Mouse (Mus musculus) forebrain, embryonic 11.5 days (tissue): ENCODE results near the gene Ppp1r15a. TPM values are rescaled to one million over a fixed set of nuclear protein-coding genes. Genes with fewer than 3 reads are reported as not detected.

Experiments used
- ATAC-seq: fragments of 200-750 bp; cut with Nextera tagmentation; replicated peaks from 2 replicates; pipeline ENCODE4 v1.8.0; 2017; ENCODE audit warnings: moderate TSS enrichment; ENCODE audit not compliant: low FRiP score
- DNase-seq: peaks from one replicate; pipeline ENCODE4 v3.0.0-alpha.2; 2017; ENCODE audit warnings: low spot score
- H3K27ac ChIP-seq: fragments of 300-500 bp; sonication (generic); 2 replicates; pipeline ENCODE4 v1.5.1; 2014; ENCODE audit warnings: low read depth, low read length
- H3K27me3 ChIP-seq: fragments of 300-500 bp; sonication (generic); 2 replicates; pipeline ENCODE4 v1.6.1; 2014; ENCODE audit warnings: mild to moderate bottlenecking, low read length, mixed read lengths; ENCODE audit not compliant: control insufficient read depth, insufficient read depth
- H3K36me3 ChIP-seq: fragments of 300-500 bp; sonication (generic); 2 replicates; pipeline ENCODE4 v1.6.1; 2014; ENCODE audit warnings: mild to moderate bottlenecking, low read length, moderate library complexity, mixed read lengths; ENCODE audit not compliant: control insufficient read depth, insufficient read depth
- H3K4me1 ChIP-seq: fragments of 300-500 bp; sonication (generic); replicated peaks from 2 replicates; pipeline ENCODE4 v1.6.1; 2014; ENCODE audit warnings: low read length, mixed read lengths; ENCODE audit not compliant: control insufficient read depth, insufficient read depth
- H3K4me2 ChIP-seq: fragments of 300-500 bp; sonication (generic); 2 replicates; pipeline ENCODE4 v1.6.1; 2014; ENCODE audit warnings: low read depth, mild to moderate bottlenecking, low read length, moderate library complexity, mixed read lengths; ENCODE audit not compliant: severe bottlenecking
- H3K4me3 ChIP-seq: fragments of 300-500 bp; sonication (generic); 2 replicates; pipeline ENCODE4 v1.5.1; 2014; ENCODE audit warnings: low read depth, low read length
- H3K9ac ChIP-seq: fragments of 300-500 bp; sonication (generic); 2 replicates; pipeline ENCODE4 v1.6.1; 2014; ENCODE audit warnings: low read length
- H3K9me3 ChIP-seq: fragments of 300-500 bp; sonication (generic); 2 replicates; pipeline ENCODE4 v1.6.1; 2016; ENCODE audit warnings: low read length, mixed read lengths; ENCODE audit not compliant: control insufficient read depth
- WGBS: fragments of 180-500 bp; shearing (Covaris S2); extraction: QIAGEN DNeasy Blood & Tissue Kit; methylation state at CpG from one replicate; pipeline ENCODE4 v1.1.7; 2014; 5-methylcytosine and 5-hydroxymethylcytosine counted together
- polyA plus RNA-seq: library from polyadenylated mRNA; unstranded; fragments of >200 nt; fragmentation: Nextera tagmentation; extraction: Ambion mirVana; gene quantifications from 2 replicates; pipeline ENCODE4 v1.2.1, GENCODE M21; 2014

Gene Ppp1r15a
- polyA plus RNA-seq, 1 experiment from 2014 or later: 17.8 TPM

DNA sequence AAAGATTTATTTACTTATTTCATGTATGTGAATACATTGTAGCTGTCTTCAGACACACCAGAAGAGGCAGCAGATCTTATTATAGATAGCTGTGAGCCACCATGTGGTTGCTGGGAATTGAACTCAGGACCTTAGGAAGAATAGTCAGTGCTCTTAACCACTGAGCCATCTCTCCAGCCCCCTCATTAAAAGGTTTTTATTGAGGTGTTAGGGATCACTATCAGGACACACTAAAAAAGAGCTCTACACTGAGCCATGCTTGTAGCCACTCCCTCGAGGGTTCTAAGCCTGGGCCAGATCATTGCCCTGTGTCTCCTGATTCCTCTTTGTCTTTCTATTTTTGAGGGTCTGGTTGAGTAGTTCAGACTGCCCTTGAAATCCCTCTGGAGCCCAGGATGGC, 49.6 kb downstream of the Ppp1r15a start:
- H3K4me2 ChIP-seq: no peak overlapping the region
- no peaks in the 10 kb centered on the region for H3K27me3 ChIP-seq
- no peak for DNase-seq
- 47% methylated on average over 1 of the region's 1 CpGs for WGBS
- no peak overlapping the region for H3K27ac ChIP-seq
- H3K4me3 ChIP-seq: no peak overlapping the region
- H3K4me1 ChIP-seq: no peaks in the 10 kb centered on the region
- no peak for ATAC-seq
- no peaks in the 10 kb centered on the region for H3K36me3 ChIP-seq
- no peak overlapping the region for H3K9ac ChIP-seq
- H3K9me3 ChIP-seq: no peaks in the 10 kb centered on the region

DNA sequence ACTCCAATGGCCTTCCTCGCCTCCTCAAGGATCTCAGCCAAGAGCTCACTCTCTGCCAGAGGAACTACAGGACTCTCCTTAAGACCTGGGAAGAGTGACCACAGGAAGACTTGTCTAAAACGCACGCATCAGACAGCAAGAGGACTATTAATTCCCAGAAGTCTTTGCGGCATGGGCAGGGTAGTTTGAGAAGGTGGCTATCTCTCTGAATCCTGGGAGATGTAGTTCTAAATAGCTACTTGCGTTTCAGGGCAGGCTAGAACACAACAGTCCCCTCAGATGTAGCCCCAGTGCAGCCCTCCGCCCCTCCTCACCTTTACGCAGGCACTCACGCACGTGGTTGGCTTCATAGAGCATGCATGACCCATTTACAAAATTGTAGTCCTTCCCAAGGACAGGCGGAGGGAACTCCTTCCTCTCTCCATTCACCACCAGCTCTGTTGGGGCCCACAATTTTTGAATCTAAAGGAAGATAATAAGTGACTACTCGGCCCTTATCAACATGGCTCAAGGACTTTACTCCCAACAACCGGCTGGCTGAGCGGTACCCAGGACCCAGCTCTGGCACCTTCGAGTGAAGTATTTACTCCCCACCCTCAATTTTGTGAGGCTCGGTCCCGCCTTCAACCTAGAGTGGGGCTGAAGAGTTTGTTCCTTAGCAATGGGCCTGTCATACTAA, 50.6 kb downstream of the Ppp1r15a start:
- H3K4me1 ChIP-seq: no peaks in the 10 kb centered on the region
- ATAC-seq (no peak), DNase-seq (no peak)
- no peak overlapping the region for H3K9ac ChIP-seq
- H3K36me3 ChIP-seq: no peaks in the 10 kb centered on the region
- H3K27ac ChIP-seq: no peak overlapping the region
- 74% methylated on average over 16 of the region's 16 CpGs for WGBS
- H3K4me2 ChIP-seq: no peak overlapping the region
- no peaks in the 10 kb centered on the region for H3K9me3 ChIP-seq
- H3K4me3 ChIP-seq: no peak overlapping the region
- no peaks in the 10 kb centered on the region for H3K27me3 ChIP-seq

Other genes starting within 250 kb of the Ppp1r15a start
- not detected in 2 replicates for gene Slc6a21, start 248.8 kb downstream of the Ppp1r15a start, polyA plus RNA-seq
- 5.6 and 6.8 TPM in 2 replicates for gene Trpm4, start 192.5 kb downstream of the Ppp1r15a start, polyA plus RNA-seq
- not detected in 2 replicates for gene Hrc, start 191.0 kb downstream of the Ppp1r15a start, polyA plus RNA-seq
- 11.6 and 13.0 TPM in 2 replicates for gene Ppfia3, start 159.2 kb downstream of the Ppp1r15a start, polyA plus RNA-seq
- gene Lin7b, start 155.7 kb downstream of the Ppp1r15a start, polyA plus RNA-seq: 0.48 and 1.5 TPM in 2 replicates
- gene Snrnp70, start 130.5 kb downstream of the Ppp1r15a start, polyA plus RNA-seq: 79.8 and 87.9 TPM in 2 replicates
- not detected in 2 replicates for gene Kcna7, start 120.6 kb downstream of the Ppp1r15a start, polyA plus RNA-seq
- gene Ntf5, start 112.6 kb downstream of the Ppp1r15a start, polyA plus RNA-seq: 0.33 and 0.67 TPM in 2 replicates
- not detected in 2 replicates for gene Lhb, start 105.4 kb downstream of the Ppp1r15a start, polyA plus RNA-seq
- gene Gys1, start 91.4 kb downstream of the Ppp1r15a start, polyA plus RNA-seq: 37.0 and 37.6 TPM in 2 replicates
- gene Ruvbl2, start 88.2 kb downstream of the Ppp1r15a start, polyA plus RNA-seq: 175 and 183 TPM in 2 replicates
- 4,947 and 5,145 TPM in 2 replicates for gene Ftl1, start 66.4 kb downstream of the Ppp1r15a start, polyA plus RNA-seq
- gene Bax, start 59.4 kb downstream of the Ppp1r15a start, polyA plus RNA-seq: 192 and 202 TPM in 2 replicates
- gene Tulp2, start 44.4 kb downstream of the Ppp1r15a start, polyA plus RNA-seq: 0.13 and 0.29 TPM in 2 replicates
- gene Gm45808, start 39.5 kb downstream of the Ppp1r15a start, polyA plus RNA-seq: not detected in 2 replicates
- gene Dhdh, start 37.5 kb downstream of the Ppp1r15a start, polyA plus RNA-seq: 4.3 and 4.6 TPM in 2 replicates
- gene Nucb1, start 15.9 kb downstream of the Ppp1r15a start, polyA plus RNA-seq: 90.4 and 109 TPM in 2 replicates
- gene Plekha4, start 62 bp upstream of the Ppp1r15a start, polyA plus RNA-seq: 0.80 and 1.5 TPM in 2 replicates
- gene Hsd17b14, start 28.6 kb upstream of the Ppp1r15a start, polyA plus RNA-seq: 0.25 and 1.2 TPM in 2 replicates
- 24.8 and 25.7 TPM in 2 replicates for gene Bcat2, start 43.9 kb upstream of the Ppp1r15a start, polyA plus RNA-seq
- gene Fgf21, start 89.2 kb upstream of the Ppp1r15a start, polyA plus RNA-seq: not detected in 2 replicates
- not detected in 2 replicates for gene Fut1, start 91.0 kb upstream of the Ppp1r15a start, polyA plus RNA-seq
- gene Izumo1, start 95.5 kb upstream of the Ppp1r15a start, polyA plus RNA-seq: not detected in 2 replicates
- gene Rasip1, start 101.2 kb upstream of the Ppp1r15a start, polyA plus RNA-seq: 6.5 and 7.3 TPM in 2 replicates
- gene Mamstr, start 113.7 kb upstream of the Ppp1r15a start, polyA plus RNA-seq: 1.7 and 3.3 TPM in 2 replicates
- 0.15 TPM in 1 of 2 replicates, not detected in the other for gene Fut2, start 140.1 kb upstream of the Ppp1r15a start, polyA plus RNA-seq
- 0.41 TPM in 1 of 2 replicates, not detected in the other for gene Ntn5, start 157.8 kb upstream of the Ppp1r15a start, polyA plus RNA-seq
- 0.39 and 0.52 TPM in 2 replicates for gene Sec1, start 168.1 kb upstream of the Ppp1r15a start, polyA plus RNA-seq
- 3.6 and 4.1 TPM in 2 replicates for gene Car11, start 173.6 kb upstream of the Ppp1r15a start, polyA plus RNA-seq
- 2.9 and 3.3 TPM in 2 replicates for gene Dbp, start 178.8 kb upstream of the Ppp1r15a start, polyA plus RNA-seq
- 936 and 958 TPM in 2 replicates for gene Rpl18, start 189.2 kb upstream of the Ppp1r15a start, polyA plus RNA-seq
- gene Sphk2, start 191.7 kb upstream of the Ppp1r15a start, polyA plus RNA-seq: 27.0 and 27.9 TPM in 2 replicates
- 0.80 and 1.2 TPM in 2 replicates for gene Fam83e, start 194.9 kb upstream of the Ppp1r15a start, polyA plus RNA-seq
- not detected in 2 replicates for gene Spaca4, start 199.5 kb upstream of the Ppp1r15a start, polyA plus RNA-seq